Mouse (Mus musculus) CH12.LX (cell line): ENCODE measurements at regions not wholly inside any gene's neighbourhood (a gene's known extent, or its start where the extent isn't known, plus 50 kb on each side); places are given as distances from the start of the nearest gene placed in this dataset.

Experiments used
- CTCF ChIP-seq, 2 experiments: IDR thresholded peaks in 1 of 2; conservative IDR thresholded peaks in 1 of 2; 2 replicates each; pipeline ENCODE4 v1.5.1; 2011 to 2012; ENCODE audit warnings: low read depth in 2 of 2, low read length in 2 of 2, improper control_type of control experiment in 1 of 2, inconsistent platforms in 1 of 2, mild to moderate bottlenecking in 1 of 2, moderate library complexity in 1 of 2
- POLR2A ChIP-seq: IDR thresholded peaks from 2 replicates; pipeline ENCODE4 v1.6.1; 2011; ENCODE audit warnings: low read depth, mild to moderate bottlenecking, improper control_type of control experiment, low read length

GRCm38 (mm10) chr15:88072676-88073075 is 527.4 kb upstream of the Zdhhc25 start:
- TF ChIP-seq POLR2A, result no peak
- no peak for TF ChIP-seq CTCF (conservative IDR thresholded peaks at IDR 0.05 in 1 of 2, IDR thresholded peaks at IDR 0.05 in 1 of 2; ENCODE audit: low read depth in 2 of 2, low read length in 2 of 2)
